Mouse (Mus musculus): ENCODE measurements around the gene Ankrd6. TPM values are rescaled to one million over a fixed set of nuclear protein-coding genes. Genes with fewer than 3 reads are reported as not detected.
A peak's percentile ranks its signal among the peaks of the same experiment; 100 is the strongest.

Gene Ankrd6
- polyA plus RNA-seq, 1 experiment from 2014 or later: 27.1 TPM

DNA sequence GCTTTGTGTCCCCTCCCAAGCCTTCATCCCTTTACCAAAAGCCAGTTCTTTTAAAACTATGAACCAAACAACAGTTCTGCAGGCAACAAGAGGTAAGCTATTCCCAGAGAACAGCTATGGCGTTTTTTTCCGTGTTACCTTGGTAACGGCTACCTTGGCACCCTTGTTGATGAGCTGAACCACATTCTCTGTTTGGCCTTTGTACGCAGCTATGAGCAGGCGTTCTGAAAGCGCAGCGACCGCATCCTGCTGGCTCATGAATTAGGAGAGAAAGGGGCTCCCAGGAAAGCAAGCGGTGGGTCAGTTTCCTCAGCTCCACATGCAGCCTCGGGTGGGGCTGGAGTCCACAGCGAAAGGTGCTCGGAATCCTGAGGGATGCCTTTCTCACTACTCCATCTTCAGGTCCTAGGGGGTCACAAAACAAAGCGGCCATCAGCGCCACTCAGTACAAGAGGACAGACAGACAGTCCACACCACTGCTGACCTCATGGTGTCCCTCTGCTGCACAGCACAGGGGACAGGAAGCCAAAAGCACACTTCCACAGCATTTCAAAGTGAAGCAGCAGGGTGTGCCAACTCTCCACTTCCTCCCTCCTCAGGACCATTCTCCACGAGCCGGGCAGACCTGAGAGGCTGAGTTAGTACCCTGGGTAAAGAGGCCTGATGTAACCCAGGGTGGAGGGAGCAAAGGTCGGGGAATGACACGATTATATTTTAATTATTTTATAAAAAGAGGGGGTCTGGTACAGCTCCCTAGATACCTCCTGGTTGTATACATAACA lies 90.3 kb downstream of the Ankrd6 start:
- H3K4me3 ChIP-seq: no peak overlapping the region
- H3K4me1 ChIP-seq (replicated peaks): peaks cover 60% of the 10 kb centered on the region
- DNase-seq (ENCODE audit: low spot score): peak; percentile 34
- 53% methylated on average over 18 of the region's 18 CpGs for WGBS
- H3K36me3 ChIP-seq: peaks cover 23% of the 10 kb centered on the region; the same call in 1 of the 2 replicates
- no peaks in the 10 kb centered on the region for H3K9me3 ChIP-seq
- 0 out of 2 replicates have a peak, but pooled peaks cover 6% of the 10 kb centered on the region for H3K27me3 ChIP-seq (ENCODE audit: insufficient read depth, poor library complexity, severe bottlenecking)
- H3K27ac ChIP-seq: peak overlapping the region; percentile 86

DNA sequence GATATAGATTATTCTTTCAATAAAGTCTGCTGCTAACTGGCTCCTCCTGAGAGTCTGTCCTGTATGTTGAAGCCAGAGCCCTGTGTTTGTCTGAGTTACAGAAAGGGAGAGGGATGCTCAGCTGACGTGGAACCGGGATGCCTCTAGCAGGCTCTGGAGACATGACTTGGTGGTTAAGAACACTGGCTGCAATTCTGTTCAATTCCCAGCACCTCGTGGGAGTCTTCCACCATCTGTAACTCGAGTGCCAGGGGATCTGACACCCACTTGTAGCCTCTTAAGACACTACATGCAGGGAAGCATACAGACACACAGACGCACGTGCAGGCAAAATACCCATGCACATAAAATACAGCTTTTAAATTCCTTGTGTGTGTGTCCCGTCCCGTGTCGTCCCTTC lies 95.1 kb downstream of the Ankrd6 start:
- DNase-seq (ENCODE audit: low spot score): no peak
- WGBS: 81% methylated on average over 9 of the region's 9 CpGs
- Histone ChIP-seq H3K36me3 (peaks cover 23% of the 10 kb centered on the region), H3K4me1 (replicated peaks) (peaks cover 25% of the 10 kb centered on the region), H3K27me3 (ENCODE audit: insufficient read depth, poor library complexity, severe bottlenecking) (no peaks in the 10 kb centered on the region), H3K4me3 (no peak overlapping the region), H3K9me3 (no peaks in the 10 kb centered on the region), H3K27ac (no peak overlapping the region)

DNA sequence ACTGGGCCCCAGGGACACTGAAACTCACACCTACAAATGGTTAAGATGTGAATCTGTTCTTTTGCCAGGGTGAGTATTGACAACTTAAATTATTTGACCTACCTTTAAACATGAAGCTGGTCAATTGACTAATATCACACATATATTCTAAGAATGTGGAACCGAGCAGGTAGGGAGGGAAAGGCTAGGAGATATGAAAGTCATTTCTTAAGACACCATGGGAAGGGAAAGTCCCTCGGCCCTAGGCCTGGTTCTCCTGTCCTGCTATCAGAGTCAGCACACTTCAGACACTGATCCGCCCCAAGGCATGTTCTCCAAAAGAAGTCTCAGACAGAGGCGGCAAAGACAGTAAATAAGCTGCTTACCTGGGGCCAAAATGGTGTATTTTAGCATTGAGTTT lies 95.7 kb downstream of the Ankrd6 start:
- Histone ChIP-seq H3K36me3 (peaks cover 23% of the 10 kb centered on the region), H3K4me3 (no peak overlapping the region), H3K27me3 (ENCODE audit: insufficient read depth, poor library complexity, severe bottlenecking) (no peaks in the 10 kb centered on the region), H3K27ac (no peak overlapping the region), H3K4me1 (replicated peaks) (peaks cover 19% of the 10 kb centered on the region), H3K9me3 (no peaks in the 10 kb centered on the region)
- WGBS: 86% methylated on average over 4 of the region's 4 CpGs
- DNase-seq (ENCODE audit: low spot score): no peak

DNA sequence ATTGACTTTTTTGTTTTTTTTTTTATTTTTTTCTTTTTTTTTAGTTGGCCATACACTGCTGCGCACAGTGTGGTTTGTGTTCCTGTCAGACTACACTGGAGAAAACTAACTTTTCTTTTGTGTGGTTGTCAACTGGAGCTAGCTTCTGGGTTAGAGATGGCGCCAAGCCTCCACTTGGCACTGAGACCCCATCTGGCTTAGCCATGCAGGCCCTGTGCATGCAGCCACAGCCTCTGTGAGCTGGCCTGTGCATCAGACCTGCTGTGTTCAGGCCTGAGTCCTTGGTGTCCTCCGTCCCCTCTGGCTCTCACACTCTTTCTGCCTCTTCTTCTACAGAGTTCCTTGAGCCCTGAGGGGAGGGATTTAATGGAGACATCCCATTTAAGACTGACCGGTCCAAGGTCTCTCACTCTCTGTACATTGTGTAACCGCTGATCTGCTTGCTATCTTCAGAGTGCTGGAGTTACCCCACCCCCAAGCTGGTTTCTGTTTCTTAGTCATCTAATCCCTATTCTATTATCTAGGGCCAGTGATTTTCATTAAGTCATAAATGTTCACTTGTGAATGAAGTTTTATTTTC lies 96.9 kb downstream of the Ankrd6 start:
- no peak overlapping the region for H3K4me3 ChIP-seq
- no peak overlapping the region for H3K27ac ChIP-seq
- WGBS: 85% methylated on average over 5 of the region's 5 CpGs
- no peak for DNase-seq (ENCODE audit: low spot score)
- peaks cover 18% of the 10 kb centered on the region for H3K36me3 ChIP-seq
- no peaks in the 10 kb centered on the region for H3K9me3 ChIP-seq
- H3K27me3 ChIP-seq (ENCODE audit: insufficient read depth, poor library complexity, severe bottlenecking): no peaks in the 10 kb centered on the region
- H3K4me1 ChIP-seq (replicated peaks): peaks cover 11% of the 10 kb centered on the region

DNA sequence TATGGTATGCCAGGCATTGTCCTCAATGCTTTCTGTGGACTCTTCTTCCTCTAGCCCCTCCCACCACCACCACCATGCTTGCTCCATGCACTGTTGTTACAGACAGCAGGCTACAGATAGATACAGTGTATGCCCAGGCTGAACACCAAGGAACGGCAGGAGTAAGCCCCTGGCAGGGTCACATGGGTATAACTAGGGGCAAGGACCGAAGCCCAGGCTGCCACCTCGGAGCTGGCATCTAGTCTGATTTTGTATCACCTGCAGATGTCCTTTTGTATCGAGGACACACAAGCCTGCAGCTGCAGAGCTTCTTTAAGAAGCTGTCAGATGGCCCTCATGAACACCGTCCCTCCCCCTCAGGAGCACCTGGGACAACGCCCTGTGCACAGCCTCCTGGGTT lies 97.8 kb downstream of the Ankrd6 start:
- Histone ChIP-seq H3K27me3 (ENCODE audit: insufficient read depth, poor library complexity, severe bottlenecking) (no peaks in the 10 kb centered on the region), H3K27ac (peak overlapping the region; percentile 31; the same call in 1 of the 2 replicates), H3K9me3 (no peaks in the 10 kb centered on the region), H3K4me1 (replicated peaks) (peaks cover 11% of the 10 kb centered on the region), H3K4me3 (no peak overlapping the region), H3K36me3 (peaks cover 15% of the 10 kb centered on the region)
- DNase-seq (ENCODE audit: low spot score): no peak
- 79% methylated on average over 6 of the region's 6 CpGs for WGBS

DNA sequence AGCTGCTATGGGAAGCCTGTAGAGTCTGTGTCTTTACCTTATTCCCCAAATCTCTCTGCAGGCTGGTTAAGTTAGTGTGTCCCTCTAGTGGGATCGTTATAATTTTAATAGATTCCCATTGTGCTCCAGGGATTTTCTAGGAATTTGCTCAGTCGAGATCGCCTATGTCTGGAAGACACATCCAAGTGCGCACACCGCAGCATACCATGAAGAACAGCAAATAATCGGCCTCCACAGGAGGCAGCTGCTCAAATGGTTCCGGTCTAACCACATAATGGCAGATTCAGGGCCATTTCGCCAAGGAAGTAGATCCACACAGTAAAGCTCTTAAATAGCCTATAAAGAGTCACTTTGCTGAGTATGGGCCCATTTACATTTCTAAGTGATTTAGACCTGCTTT lies 98.3 kb downstream of the Ankrd6 start:
- Histone ChIP-seq H3K27ac (no peak overlapping the region), H3K4me1 (replicated peaks) (peaks cover 11% of the 10 kb centered on the region), H3K36me3 (peaks cover 11% of the 10 kb centered on the region), H3K9me3 (no peaks in the 10 kb centered on the region), H3K27me3 (ENCODE audit: insufficient read depth, poor library complexity, severe bottlenecking) (no peaks in the 10 kb centered on the region), H3K4me3 (no peak overlapping the region)
- DNase-seq (ENCODE audit: low spot score): no peak
- WGBS: 88% methylated on average over 8 of the region's 8 CpGs

DNA sequence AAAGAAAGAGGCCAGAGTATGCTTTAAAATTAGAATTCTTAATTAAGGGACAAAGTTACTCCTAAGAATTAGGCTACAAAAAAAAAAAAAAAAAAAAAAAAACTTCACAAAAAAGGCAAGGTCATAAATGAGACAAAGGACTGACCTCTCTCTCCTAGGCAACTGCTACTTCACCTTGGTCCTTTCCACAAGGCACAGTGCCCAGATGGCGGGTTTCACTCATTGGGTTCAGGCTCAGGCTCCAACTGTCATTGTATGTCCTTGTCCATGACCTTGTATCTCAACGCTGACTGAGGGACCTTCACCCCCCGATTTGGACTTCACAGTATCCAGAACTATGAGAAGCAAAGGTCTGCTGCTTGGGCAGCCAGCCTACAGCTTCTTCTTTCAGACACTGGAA lies 112.2 kb downstream of the Ankrd6 start:
- H3K9me3 ChIP-seq: no peaks in the 10 kb centered on the region
- DNase-seq (ENCODE audit: low spot score): no peak
- H3K27ac ChIP-seq: no peak overlapping the region
- H3K4me1 ChIP-seq (replicated peaks): peaks cover 9% of the 10 kb centered on the region
- H3K4me3 ChIP-seq: no peak overlapping the region
- H3K36me3 ChIP-seq: peaks cover 16% of the 10 kb centered on the region
- WGBS: 80% methylated on average over 3 of the region's 3 CpGs
- H3K27me3 ChIP-seq (ENCODE audit: insufficient read depth, poor library complexity, severe bottlenecking): no peaks in the 10 kb centered on the region

DNA sequence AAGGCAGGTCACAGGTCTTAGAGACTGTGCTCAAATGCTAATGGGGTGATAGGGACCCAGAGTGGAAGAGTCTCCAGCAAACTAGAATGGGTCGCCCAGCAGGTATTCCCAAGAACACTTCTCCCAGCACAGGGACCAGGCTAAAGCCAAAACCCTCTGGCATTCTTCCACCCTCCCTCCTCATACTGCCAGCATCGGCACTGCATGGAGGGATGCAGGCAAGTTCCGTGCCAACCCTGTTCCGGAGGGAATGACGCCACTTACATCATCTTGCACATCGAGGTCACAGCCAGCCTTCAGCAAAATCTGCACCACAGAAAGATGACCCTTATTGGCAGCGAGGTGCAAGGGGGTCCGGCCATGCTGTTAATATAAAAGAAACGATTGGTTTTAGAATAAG lies 114.6 kb downstream of the Ankrd6 start:
- Histone ChIP-seq H3K4me1 (replicated peaks) (peaks cover 9% of the 10 kb centered on the region), H3K36me3 (peaks cover 10% of the 10 kb centered on the region), H3K4me3 (no peak overlapping the region), H3K27ac (no peak overlapping the region), H3K27me3 (ENCODE audit: insufficient read depth, poor library complexity, severe bottlenecking) (no peaks in the 10 kb centered on the region), H3K9me3 (no peaks in the 10 kb centered on the region)
- DNase-seq (ENCODE audit: low spot score): no peak
- 91% methylated on average over 9 of the region's 9 CpGs for WGBS

DNA sequence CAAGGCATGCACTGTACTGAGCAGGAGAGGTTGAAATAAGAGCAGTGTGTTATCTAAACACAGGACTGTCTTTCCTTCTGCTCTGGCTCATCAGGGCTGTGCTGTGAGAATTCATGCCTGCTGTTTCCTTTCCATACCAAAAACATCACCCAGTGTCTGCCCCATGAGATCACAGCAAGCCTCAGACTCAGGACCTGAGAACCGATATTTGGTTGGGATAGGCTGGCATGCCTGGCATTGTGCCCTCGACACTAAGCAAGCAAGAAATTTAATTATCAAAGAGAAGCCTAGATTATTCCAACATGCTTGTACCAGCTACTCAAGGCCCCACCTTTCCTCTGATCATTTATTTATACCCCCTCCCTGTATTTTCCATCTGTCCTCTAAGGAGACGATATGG lies 116.1 kb downstream of the Ankrd6 start:
- 86% methylated on average over 3 of the region's 3 CpGs for WGBS
- H3K27me3 ChIP-seq (ENCODE audit: insufficient read depth, poor library complexity, severe bottlenecking): no peaks in the 10 kb centered on the region
- H3K4me1 ChIP-seq (replicated peaks): peaks cover 11% of the 10 kb centered on the region
- H3K9me3 ChIP-seq: no peaks in the 10 kb centered on the region
- no peak for DNase-seq (ENCODE audit: low spot score)
- H3K27ac ChIP-seq: no peak overlapping the region
- no peak overlapping the region for H3K4me3 ChIP-seq
- H3K36me3 ChIP-seq: peaks cover 8% of the 10 kb centered on the region

DNA sequence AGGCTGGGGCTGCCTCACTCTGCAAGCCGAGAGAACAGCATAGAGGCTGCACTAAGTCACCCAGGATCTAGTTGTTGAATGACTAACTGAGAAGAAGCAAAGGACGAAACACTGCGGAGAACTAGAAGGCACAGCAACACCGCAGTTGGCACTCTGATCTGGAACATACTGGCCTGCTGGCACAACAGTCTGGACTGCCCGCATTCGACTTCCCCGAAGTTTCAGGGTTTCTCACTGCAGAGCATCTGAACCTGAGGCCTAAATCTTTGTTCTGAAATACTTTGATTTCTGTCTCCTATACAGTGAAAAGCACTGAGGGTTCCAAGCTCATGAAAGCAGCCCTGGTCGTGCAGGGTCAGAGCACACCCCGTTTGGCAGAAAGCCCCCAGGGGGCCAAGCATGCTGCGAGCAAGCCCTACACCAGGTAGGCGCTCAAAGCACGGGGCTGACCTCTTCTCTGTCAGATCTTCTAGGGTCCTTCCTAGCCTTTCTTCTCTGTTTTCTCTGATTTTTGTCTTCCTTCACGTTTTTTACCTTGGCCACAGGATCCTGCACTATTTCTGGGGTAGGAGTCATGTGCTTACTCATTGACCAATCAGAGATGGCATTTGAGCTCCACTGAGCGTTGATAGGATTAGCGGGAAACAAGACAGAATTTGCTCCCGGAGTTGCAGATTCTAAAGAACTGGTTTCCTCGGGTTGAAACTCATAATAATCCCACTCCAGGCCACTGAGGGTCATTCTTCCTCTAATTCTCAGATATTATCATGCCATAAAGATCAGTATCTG lies 117.0 kb downstream of the Ankrd6 start:
- Histone ChIP-seq H3K4me3 (peak overlapping the region; percentile 41), H3K9me3 (no peaks in the 10 kb centered on the region), H3K27ac (no peak overlapping the region), H3K4me1 (replicated peaks) (peaks cover 19% of the 10 kb centered on the region), H3K36me3 (peaks cover 13% of the 10 kb centered on the region), H3K27me3 (ENCODE audit: insufficient read depth, poor library complexity, severe bottlenecking) (no peaks in the 10 kb centered on the region)
- no peak for DNase-seq (ENCODE audit: low spot score)
- WGBS: 52% methylated on average over 17 of the region's 17 CpGs

DNA sequence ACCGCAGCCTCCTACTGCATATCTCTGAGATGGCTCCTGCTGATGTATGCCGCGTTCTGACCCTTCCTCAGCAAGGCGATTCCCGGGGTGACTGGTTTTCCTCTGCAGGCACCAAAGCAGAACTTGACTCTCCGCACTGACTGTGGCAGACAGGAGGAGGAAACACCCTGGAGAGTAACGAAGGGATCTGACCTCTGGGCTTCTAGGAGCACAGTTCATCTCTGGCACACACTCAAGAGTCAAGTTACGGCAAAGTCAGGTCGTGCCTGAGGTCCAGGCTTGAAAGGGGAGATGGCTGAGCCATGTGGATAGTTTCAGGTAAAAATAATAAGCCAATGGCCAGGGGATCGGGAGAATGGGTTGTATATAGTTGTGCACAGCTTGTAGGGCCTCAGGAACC lies 121.3 kb downstream of the Ankrd6 start:
- DNase-seq (ENCODE audit: low spot score): no peak
- H3K27ac ChIP-seq: no peak overlapping the region
- H3K27me3 ChIP-seq (ENCODE audit: insufficient read depth, poor library complexity, severe bottlenecking): no peaks in the 10 kb centered on the region
- H3K4me3 ChIP-seq: no peak overlapping the region
- H3K9me3 ChIP-seq: no peaks in the 10 kb centered on the region
- H3K36me3 ChIP-seq: peaks cover 16% of the 10 kb centered on the region
- WGBS: 59% methylated on average over 10 of the region's 10 CpGs
- H3K4me1 ChIP-seq (replicated peaks): peaks cover 29% of the 10 kb centered on the region

DNA sequence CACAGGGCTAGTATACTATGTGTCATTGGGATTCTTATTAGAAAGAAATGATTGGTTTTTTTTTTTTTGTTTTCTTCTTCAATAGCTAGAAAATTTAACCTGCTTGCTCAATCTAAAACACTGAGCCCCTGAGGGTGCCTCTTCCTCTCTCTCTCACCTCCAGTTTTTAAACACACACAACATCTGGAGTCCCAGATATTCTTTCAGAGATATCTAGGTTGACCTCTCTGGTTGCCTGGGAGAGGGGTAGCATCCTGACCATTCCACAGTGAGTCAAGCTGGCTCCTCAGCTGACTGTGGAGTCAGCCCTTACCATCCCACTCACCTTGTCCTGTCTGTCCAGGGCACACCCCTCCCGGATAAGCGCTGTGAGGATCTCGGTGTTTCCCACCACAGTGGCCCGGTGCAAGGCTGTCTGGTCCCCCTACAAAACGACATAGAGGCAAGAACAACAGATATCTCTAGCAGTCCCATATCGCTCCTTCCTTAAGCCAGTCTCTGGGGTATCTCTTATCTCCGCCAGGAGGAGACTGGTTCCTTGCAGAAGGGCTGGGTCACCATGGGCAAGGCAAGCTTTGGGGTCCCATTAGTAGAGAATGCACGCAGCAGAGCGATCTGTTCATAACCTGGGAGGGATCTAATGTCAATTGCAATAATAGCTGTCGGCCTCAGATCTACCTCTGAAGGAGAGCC lies 122.1 kb downstream of the Ankrd6 start:
- Histone ChIP-seq H3K27ac (peak overlapping the region; percentile 3; the same call in 1 of the 2 replicates), H3K27me3 (ENCODE audit: insufficient read depth, poor library complexity, severe bottlenecking) (no peaks in the 10 kb centered on the region), H3K4me1 (replicated peaks) (peaks cover 24% of the 10 kb centered on the region), H3K4me3 (no peak overlapping the region), H3K9me3 (no peaks in the 10 kb centered on the region), H3K36me3 (peaks cover 19% of the 10 kb centered on the region)
- DNase-seq (ENCODE audit: low spot score): no peak
- WGBS: 91% methylated on average over 10 of the region's 10 CpGs
